Mouse (Mus musculus): ENCODE results near the gene Pigf. TPM values are rescaled to one million over a fixed set of nuclear protein-coding genes. Genes with fewer than 3 reads are reported as not detected.
A peak's percentile ranks its signal among the peaks of the same experiment; 100 is the strongest.

Pigf gene
- polyA plus RNA-seq, 1 experiment from 2014 or later, result 13.2 TPM

GRCm38 (mm10) chr17:87044364-87044763, 19.2 kb upstream of the Pigf start:
- Histone ChIP-seq H3K9me3 (ENCODE audit: low read length) (no peaks in the 10 kb centered on the region), H3K4me3 (ENCODE audit: low read depth, low read length) (no peak overlapping the region), H3K27ac (ENCODE audit: low read depth) (no peak overlapping the region), H3K36me3 (replicated peaks; ENCODE audit: insufficient read depth, low read length) (no peaks in the 10 kb centered on the region), H3K4me2 (ENCODE audit: low read depth, low read length) (no peak overlapping the region; the same call in 1 of the 2 replicates), H3K9ac (replicated peaks) (no peak overlapping the region), H3K27me3 (ENCODE audit: insufficient read depth, low read length) (no peaks in the 10 kb centered on the region), H3K4me1 (ENCODE audit: insufficient read depth) (no peaks in the 10 kb centered on the region)
- TF ChIP-seq EP300 (IDR thresholded peaks at IDR 0.05; ENCODE audit: low read depth) (no peak), CTCF (IDR thresholded peaks at IDR 0.05; ENCODE audit: low read depth) (peak; percentile 100)
- DNase-seq, result peak; percentile 92
- 2% methylated on average over 15 of the region's 15 CpGs for WGBS (ENCODE audit: insufficient replicate concordance)
- peak; percentile 80 for ATAC-seq

GRCm38 (mm10) chr17:87041739-87042138, 16.5 kb upstream of the Pigf start:
- no peaks in the 10 kb centered on the region for H3K9me3 ChIP-seq (ENCODE audit: low read length)
- TF ChIP-seq EP300 (IDR thresholded peaks at IDR 0.05; ENCODE audit: low read depth) (no peak), CTCF (IDR thresholded peaks at IDR 0.05; ENCODE audit: low read depth) (no peak)
- H3K9ac ChIP-seq (replicated peaks), result no peak overlapping the region
- ATAC-seq (no peak), DNase-seq (no peak)
- H3K36me3 ChIP-seq (replicated peaks; ENCODE audit: insufficient read depth, low read length), result no peaks in the 10 kb centered on the region; the same call in none of the 2 replicates
- no peak overlapping the region for H3K4me3 ChIP-seq (ENCODE audit: low read depth, low read length)
- H3K4me2 ChIP-seq (ENCODE audit: low read depth, low read length), result no peak overlapping the region
- H3K27me3 ChIP-seq (ENCODE audit: insufficient read depth, low read length), result no peaks in the 10 kb centered on the region
- H3K27ac ChIP-seq (ENCODE audit: low read depth), result no peak overlapping the region
- H3K4me1 ChIP-seq (ENCODE audit: insufficient read depth), result no peaks in the 10 kb centered on the region
- WGBS (ENCODE audit: insufficient replicate concordance), result 70% methylated on average over 19 of the region's 19 CpGs

GRCm38 (mm10) chr17:87038496-87038895, 13.3 kb upstream of the Pigf start:
- Histone ChIP-seq H3K4me2 (ENCODE audit: low read depth, low read length) (no peak overlapping the region), H3K27me3 (ENCODE audit: insufficient read depth, low read length) (no peaks in the 10 kb centered on the region)

GRCm38 (mm10) chr17:87036141-87037073, 11.2 kb upstream of the Pigf start:
- 47% methylated on average over 9 of the region's 10 CpGs for WGBS (ENCODE audit: insufficient replicate concordance)
- DNase-seq (peak; percentile 52), ATAC-seq (peak; percentile 81)
- TF ChIP-seq EP300 (IDR thresholded peaks at IDR 0.05; ENCODE audit: low read depth) (no peak), CTCF (IDR thresholded peaks at IDR 0.05; ENCODE audit: low read depth) (peak; percentile 80)
- Histone ChIP-seq H3K9ac (replicated peaks) (no peak overlapping the region), H3K27ac (ENCODE audit: low read depth) (no peak overlapping the region), H3K9me3 (ENCODE audit: low read length) (no peaks in the 10 kb centered on the region), H3K4me1 (ENCODE audit: insufficient read depth) (no peaks in the 10 kb centered on the region), H3K4me3 (ENCODE audit: low read depth, low read length) (no peak overlapping the region), H3K36me3 (replicated peaks; ENCODE audit: insufficient read depth, low read length) (peaks cover 26% of the 10 kb centered on the region), H3K4me2 (ENCODE audit: low read depth, low read length) (no peak overlapping the region), H3K27me3 (ENCODE audit: insufficient read depth, low read length) (no peaks in the 10 kb centered on the region)

More at GRCm38 (mm10) chr17:87038496-87038895, 13.3 kb upstream of the Pigf start:
- no peak for TF ChIP-seq EP300 (IDR thresholded peaks at IDR 0.05; ENCODE audit: low read depth)
- TF ChIP-seq CTCF (IDR thresholded peaks at IDR 0.05; ENCODE audit: low read depth), result no peak
- Histone ChIP-seq H3K9me3 (ENCODE audit: low read length) (no peaks in the 10 kb centered on the region), H3K36me3 (replicated peaks; ENCODE audit: insufficient read depth, low read length) (peaks cover 15% of the 10 kb centered on the region), H3K9ac (replicated peaks) (no peak overlapping the region), H3K4me3 (ENCODE audit: low read depth, low read length) (no peak overlapping the region), H3K27ac (ENCODE audit: low read depth) (no peak overlapping the region), H3K4me1 (ENCODE audit: insufficient read depth) (no peaks in the 10 kb centered on the region)
- DNase-seq (no peak), ATAC-seq (no peak)
- WGBS (ENCODE audit: insufficient replicate concordance), result 83% methylated on average over 5 of the region's 5 CpGs

- Histone ChIP-seq H3K9me3 (ENCODE audit: low read length) (no peaks in the 10 kb centered on the region), H3K36me3 (replicated peaks; ENCODE audit: insufficient read depth, low read length) (peaks cover 11% of the 10 kb centered on the region; the same call in 1 of the 2 replicates), H3K27me3 (ENCODE audit: insufficient read depth, low read length) (no peaks in the 10 kb centered on the region), H3K4me2 (ENCODE audit: low read depth, low read length) (peak overlapping the region; percentile 93), H3K4me1 (ENCODE audit: insufficient read depth) (peaks cover 14% of the 10 kb centered on the region), H3K4me3 (ENCODE audit: low read depth, low read length) (peak overlapping the region; percentile 88), H3K9ac (replicated peaks) (peak overlapping the region; percentile 59), H3K27ac (ENCODE audit: low read depth) (0 out of 2 replicates have a peak overlapping the region, but pooled peaks have one; percentile 13)
- 1% methylated on average over 54 of the region's 55 CpGs for WGBS (ENCODE audit: insufficient replicate concordance)
- no peak for TF ChIP-seq CTCF (IDR thresholded peaks at IDR 0.05; ENCODE audit: low read depth)
- TF ChIP-seq EP300 (IDR thresholded peaks at IDR 0.05; ENCODE audit: low read depth), result no peak
- DNase-seq (no peak), ATAC-seq (peak; percentile 49)
These were observed 539 bp downstream of the Pigf start for GRCm38 (mm10) chr17:87024491-87025242.

- H3K9ac ChIP-seq (replicated peaks), result no peak overlapping the region
- no peaks in the 10 kb centered on the region for H3K36me3 ChIP-seq (replicated peaks; ENCODE audit: insufficient read depth, low read length)
- peaks cover 5% of the 10 kb centered on the region for H3K4me1 ChIP-seq (ENCODE audit: insufficient read depth)
- TF ChIP-seq CTCF (IDR thresholded peaks at IDR 0.05; ENCODE audit: low read depth) (no peak), EP300 (IDR thresholded peaks at IDR 0.05; ENCODE audit: low read depth) (no peak)
- no peaks in the 10 kb centered on the region for H3K27me3 ChIP-seq (ENCODE audit: insufficient read depth, low read length)
- WGBS (ENCODE audit: insufficient replicate concordance), result 69% methylated on average over 5 of the region's 5 CpGs
- no peak for DNase-seq
- H3K4me3 ChIP-seq (ENCODE audit: low read depth, low read length), result no peak overlapping the region
- H3K4me2 ChIP-seq (ENCODE audit: low read depth, low read length), result no peak overlapping the region
- no peak for ATAC-seq
- H3K27ac ChIP-seq (ENCODE audit: low read depth), result no peak overlapping the region
- no peaks in the 10 kb centered on the region for H3K9me3 ChIP-seq (ENCODE audit: low read length)
These were observed 5.5 kb downstream of the Pigf start for GRCm38 (mm10) chr17:87019692-87020091.
